Mouse (Mus musculus) lung, embryonic 16.5 days (tissue): ENCODE results near the gene Vasp. TPM values are rescaled to one million over a fixed set of nuclear protein-coding genes. Genes with fewer than 3 reads are reported as not detected.

Experiments used
- ATAC-seq: fragments of 200-750 bp; cut with Nextera tagmentation; 2 replicates; pipeline ENCODE4 v1.8.0; 2017; ENCODE audit warnings: low read depth, mild to moderate bottlenecking, moderate library complexity
- H3K27ac ChIP-seq: fragments of 300-500 bp; sonication (generic); 2 replicates; pipeline ENCODE4 v1.5.1; 2014; ENCODE audit warnings: mild to moderate bottlenecking, control low read depth, low read length
- H3K27me3 ChIP-seq: fragments of 300-500 bp; sonication (generic); 2 replicates; pipeline ENCODE4 v1.6.1; 2014; ENCODE audit warnings: low read depth, low read length, mixed read lengths; ENCODE audit not compliant: control insufficient read depth, insufficient read depth
- H3K36me3 ChIP-seq: fragments of 300-500 bp; sonication (generic); 2 replicates; pipeline ENCODE4 v1.6.1; 2014; ENCODE audit warnings: low read length; ENCODE audit not compliant: control insufficient read depth, insufficient read depth
- H3K4me1 ChIP-seq: fragments of 300-500 bp; sonication (generic); replicated peaks from 2 replicates; pipeline ENCODE4 v1.6.1; 2014; ENCODE audit warnings: low read length, mixed read lengths; ENCODE audit not compliant: control insufficient read depth, insufficient read depth
- H3K4me2 ChIP-seq: fragments of 300-500 bp; sonication (generic); 2 replicates; pipeline ENCODE4 v1.6.1; 2014; ENCODE audit warnings: low read depth, low read length, control low read depth
- H3K4me3 ChIP-seq: fragments of 300-500 bp; sonication (generic); 2 replicates; pipeline ENCODE4 v1.5.1; 2014; ENCODE audit warnings: mild to moderate bottlenecking, low read length, control low read depth
- H3K9ac ChIP-seq: fragments of 300-500 bp; sonication (generic); 2 replicates; pipeline ENCODE4 v1.6.1; 2014; ENCODE audit warnings: low read length, control low read depth
- H3K9me3 ChIP-seq: fragments of 300-500 bp; sonication (generic); 2 replicates; pipeline ENCODE4 v1.6.1; 2016; ENCODE audit warnings: low read length; ENCODE audit not compliant: control insufficient read depth
- WGBS: fragments of 180-500 bp; shearing (Covaris S2); extraction: QIAGEN DNeasy Blood & Tissue Kit; methylation state at CpG from one replicate; pipeline ENCODE4 v1.1.7; 2014; 5-methylcytosine and 5-hydroxymethylcytosine counted together
- polyA plus RNA-seq: library from polyadenylated mRNA; unstranded; fragments of >200 nt; fragmentation: Nextera tagmentation; extraction: Ambion mirVana; gene quantifications from 2 replicates; pipeline ENCODE4 v1.2.1, GENCODE M21; 2015

Gene Vasp
- polyA plus RNA-seq, 1 experiment from 2014 or later, result 103 TPM

- no peak overlapping the region for H3K9ac ChIP-seq
- no peaks in the 10 kb centered on the region; the same call in 1 of the 2 replicates for H3K27me3 ChIP-seq
- H3K4me1 ChIP-seq, result peaks cover 5% of the 10 kb centered on the region; the same call in 1 of the 2 replicates
- H3K9me3 ChIP-seq, result no peaks in the 10 kb centered on the region
- no peak for ATAC-seq
- H3K4me2 ChIP-seq, result peak overlapping the region; percentile 85
- H3K4me3 ChIP-seq, result no peak overlapping the region; the same call in 1 of the 2 replicates
- H3K36me3 ChIP-seq, result no peaks in the 10 kb centered on the region
- 42% methylated on average over 2 of the region's 2 CpGs for whole genome bisulfite sequencing
- no peak overlapping the region for H3K27ac ChIP-seq
Observed at GRCm38 (mm10) chr7:19213385-19213784, 58.2 kb downstream of the Vasp start.

GRCm38 (mm10) chr7:19211996-19212755, 59.4 kb downstream of the Vasp start, which contains the start of gene Gpr4:
Gene Gpr4, plus strand, starts transcription at chr7:19212538.
- ATAC-seq, result peak; percentile 84
- Histone ChIP-seq H3K9ac (peak within 1 kb of the TSS; percentile 67), H3K27ac (no peak within 1 kb of the TSS), H3K4me1 (no peaks in the 10 kb centered on the region; the same call in 1 of the 2 replicates), H3K36me3 (no peaks in the 10 kb centered on the region), H3K9me3 (no peaks in the 10 kb centered on the region), H3K27me3 (no peaks in the 10 kb centered on the region; the same call in 1 of the 2 replicates), H3K4me3 (peak within 1 kb of the TSS; percentile 57), H3K4me2 (peak within 1 kb of the TSS; percentile 85)
- WGBS, result 3% methylated on average over 23 of the region's 30 CpGs

DNA sequence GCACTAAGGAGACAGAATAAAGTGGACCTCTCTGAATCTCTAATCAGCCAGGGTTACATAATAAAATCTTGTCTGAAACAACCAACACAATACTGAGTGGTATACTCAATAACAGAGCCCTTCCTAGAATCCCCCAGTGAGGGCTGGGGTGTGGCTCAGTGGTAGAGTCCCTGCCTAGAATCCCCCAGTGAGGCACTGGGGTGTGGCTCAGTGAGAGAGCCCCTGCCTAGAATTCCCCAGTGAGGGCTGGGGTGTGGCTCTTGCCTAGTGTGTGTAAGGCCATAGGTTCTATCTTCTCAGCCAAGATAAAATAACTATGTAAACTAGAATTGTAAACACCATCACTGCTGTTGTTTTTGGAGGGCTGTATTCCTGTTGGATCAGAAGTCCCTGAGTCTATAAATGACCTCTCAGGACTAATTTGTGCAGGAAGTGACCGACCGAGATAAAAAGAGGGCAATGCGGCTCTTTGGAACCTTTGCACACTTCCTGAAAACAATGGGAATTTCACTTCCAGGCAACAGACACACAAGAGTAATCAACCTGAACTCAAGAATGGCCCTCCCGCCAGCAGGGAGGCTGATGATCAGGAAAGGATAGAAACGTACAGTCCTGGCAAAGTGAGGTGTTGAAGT, 60.5 kb downstream of the Vasp start:
- no peak overlapping the region for H3K9ac ChIP-seq
- no peak overlapping the region for H3K27ac ChIP-seq
- H3K9me3 ChIP-seq, result no peaks in the 10 kb centered on the region
- no peak for ATAC-seq
- H3K4me1 ChIP-seq, result no peaks in the 10 kb centered on the region; the same call in 1 of the 2 replicates
- no peaks in the 10 kb centered on the region for H3K36me3 ChIP-seq
- H3K4me3 ChIP-seq, result no peak overlapping the region
- H3K4me2 ChIP-seq, result no peak overlapping the region
- 45% methylated on average over 5 of the region's 5 CpGs for WGBS
- H3K27me3 ChIP-seq, result no peaks in the 10 kb centered on the region; the same call in 1 of the 2 replicates

DNA sequence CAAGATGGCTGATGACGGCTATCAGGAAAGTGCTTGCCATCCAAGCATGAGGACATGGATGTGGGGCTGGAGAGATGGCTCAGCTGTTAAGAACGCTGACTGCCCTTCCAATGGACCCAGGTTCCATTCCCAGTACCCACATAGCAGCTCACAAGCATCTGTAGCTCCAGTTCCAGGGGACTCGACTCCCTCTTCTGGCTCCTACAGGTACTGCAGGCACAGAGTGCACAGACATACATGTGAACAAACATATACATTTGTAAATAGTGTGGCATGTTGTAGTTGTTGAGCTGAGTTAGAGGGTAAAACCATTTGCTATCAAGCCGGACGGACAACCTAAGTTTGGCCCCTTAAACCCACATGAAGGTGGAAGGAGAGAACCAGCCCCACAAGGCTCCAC, 61.6 kb downstream of the Vasp start:
- Histone ChIP-seq H3K27ac (no peak overlapping the region), H3K36me3 (peaks cover 2% of the 10 kb centered on the region; the same call in 1 of the 2 replicates), H3K4me2 (no peak overlapping the region), H3K4me1 (no peaks in the 10 kb centered on the region; the same call in 1 of the 2 replicates), H3K27me3 (no peaks in the 10 kb centered on the region; the same call in 1 of the 2 replicates), H3K9ac (no peak overlapping the region), H3K4me3 (no peak overlapping the region), H3K9me3 (no peaks in the 10 kb centered on the region)
- WGBS, result 87% methylated on average over 5 of the region's 5 CpGs
- no peak for ATAC-seq

GRCm38 (mm10) chr7:19209494-19209893, 62.1 kb downstream of the Vasp start:
- Histone ChIP-seq H3K27ac (no peak overlapping the region), H3K4me3 (no peak overlapping the region), H3K9ac (no peak overlapping the region), H3K36me3 (peaks cover 4% of the 10 kb centered on the region), H3K4me2 (no peak overlapping the region), H3K4me1 (no peaks in the 10 kb centered on the region; the same call in 1 of the 2 replicates), H3K27me3 (no peaks in the 10 kb centered on the region; the same call in 1 of the 2 replicates), H3K9me3 (no peaks in the 10 kb centered on the region)
- WGBS, result 79% methylated on average over 4 of the region's 4 CpGs
- no peak for ATAC-seq

DNA sequence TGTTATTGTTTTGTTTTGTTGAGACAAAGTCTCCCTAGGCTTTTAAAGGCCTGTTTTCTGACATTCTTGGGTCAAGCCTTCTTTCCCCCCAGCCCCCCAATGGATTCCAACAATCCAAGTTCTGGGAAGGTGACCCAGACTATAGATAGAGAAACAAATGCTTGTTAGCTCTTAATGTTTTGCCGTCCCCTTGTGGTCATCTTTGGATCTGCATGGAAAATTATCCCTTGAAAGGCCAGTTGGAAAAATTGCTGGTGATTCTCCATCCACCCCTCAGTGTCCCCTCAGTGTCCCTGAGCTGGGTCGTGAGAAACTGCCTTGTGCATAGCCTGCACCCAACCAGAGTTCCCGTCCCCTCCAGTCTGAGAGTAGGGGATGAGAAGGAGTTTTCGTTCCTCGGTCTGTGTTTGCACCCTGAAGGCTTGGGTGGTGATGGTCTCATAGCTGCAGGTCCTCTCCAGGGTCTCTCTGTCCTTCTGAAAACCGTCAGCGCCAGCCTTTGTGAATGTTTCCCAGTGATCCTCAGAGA, 62.6 kb downstream of the Vasp start:
- Histone ChIP-seq H3K36me3 (peaks cover 4% of the 10 kb centered on the region), H3K27me3 (no peaks in the 10 kb centered on the region; the same call in 1 of the 2 replicates), H3K4me2 (no peak overlapping the region), H3K9ac (no peak overlapping the region), H3K4me3 (no peak overlapping the region), H3K4me1 (no peaks in the 10 kb centered on the region; the same call in 1 of the 2 replicates), H3K27ac (no peak overlapping the region), H3K9me3 (no peaks in the 10 kb centered on the region)
- no peak for ATAC-seq
- 43% methylated on average over 7 of the region's 7 CpGs for WGBS

DNA sequence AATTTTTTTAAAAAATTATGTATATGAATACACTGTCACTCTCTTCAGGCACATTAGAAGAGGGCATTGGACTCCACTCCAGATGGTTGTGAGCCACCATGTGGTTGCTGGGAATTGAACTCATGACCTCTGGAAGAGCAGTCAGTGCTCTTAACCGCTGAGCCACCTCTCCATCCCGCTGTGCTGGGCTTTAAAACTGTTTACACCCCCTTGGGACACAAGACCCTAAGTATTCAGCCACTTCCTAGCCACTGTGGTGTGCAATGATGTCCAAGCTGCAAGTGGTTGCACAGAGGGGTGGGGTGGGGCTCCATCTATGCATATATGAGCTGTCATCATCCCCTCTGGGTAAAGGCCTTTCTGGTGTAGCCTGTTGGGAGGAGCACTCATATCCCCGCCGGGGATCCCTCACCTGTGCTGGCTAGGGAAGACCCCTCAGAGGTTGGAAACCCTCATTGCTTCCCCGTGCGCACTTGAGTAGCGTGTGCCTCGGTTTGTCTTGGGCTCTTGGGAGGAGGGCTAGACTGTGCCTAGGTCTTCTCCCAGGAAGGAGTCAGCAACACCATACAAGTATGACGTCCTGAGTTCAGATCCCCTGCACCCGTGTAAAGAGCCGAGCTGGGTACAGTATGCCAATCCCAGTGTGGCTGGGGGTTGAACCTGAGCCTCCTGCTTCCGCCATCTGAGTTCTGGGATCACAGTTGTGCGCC, 63.3 kb downstream of the Vasp start:
- peaks cover 4% of the 10 kb centered on the region for H3K36me3 ChIP-seq

More for the DNA sequence above, 63.3 kb downstream of the Vasp start:
- no peaks in the 10 kb centered on the region; the same call in 1 of the 2 replicates for H3K4me1 ChIP-seq
- no peaks in the 10 kb centered on the region; the same call in 1 of the 2 replicates for H3K27me3 ChIP-seq
- WGBS, result 75% methylated on average over 13 of the region's 13 CpGs
- ATAC-seq, result 0 out of 2 replicates have a peak, but pooled peaks have one; percentile 24
- no peaks in the 10 kb centered on the region for H3K9me3 ChIP-seq
- no peak overlapping the region for H3K27ac ChIP-seq
- H3K4me2 ChIP-seq, result no peak overlapping the region
- no peak overlapping the region for H3K9ac ChIP-seq
- no peak overlapping the region for H3K4me3 ChIP-seq
